Mouse (Mus musculus) testis, adult 2 months (tissue): ENCODE measurements around the gene Rsph1.

Source experiments
- CTCF ChIP-seq: fragments of 200-500 bp; IDR thresholded peaks from 2 replicates; pipeline ENCODE4 v1.5.1; 2012; ENCODE audit warnings: low read depth, mild to moderate bottlenecking, inconsistent platforms, low read length, moderate library complexity; ENCODE audit not compliant: control insufficient read depth, insufficient read depth, insufficient replicate concordance
- POLR2A ChIP-seq: fragments of 200-500 bp; IDR thresholded peaks from 2 replicates; pipeline ENCODE4 v1.6.1; 2012; ENCODE audit warnings: low read depth, mild to moderate bottlenecking, inconsistent platforms, low read length, moderate library complexity; ENCODE audit not compliant: control insufficient read depth

- no peak for TF ChIP-seq POLR2A
- TF ChIP-seq CTCF: no peak
These were observed 3.6 kb downstream of the Rsph1 start for GRCm38 (mm10) chr17:31273631-31274030.
